Mouse (Mus musculus) forebrain, embryonic 13.5 days (tissue): Measurements from ENCODE around the gene Rdx. TPM values are rescaled to one million over a fixed set of nuclear protein-coding genes. Genes with fewer than 3 reads are reported as not detected.

Source experiments
- ATAC-seq: fragments of 200-750 bp; cut with Nextera tagmentation; 2 replicates; pipeline ENCODE4 v1.8.0; 2017
- H3K27ac ChIP-seq: fragments of 300-500 bp; sonication (generic); 2 replicates; pipeline ENCODE4 v1.5.1; 2015; ENCODE audit warnings: inconsistent platforms, mild to moderate bottlenecking, moderate library complexity
- H3K27me3 ChIP-seq: fragments of 300-500 bp; sonication (generic); 2 replicates; pipeline ENCODE4 v1.6.1; 2015; ENCODE audit warnings: mild to moderate bottlenecking, inconsistent platforms
- H3K36me3 ChIP-seq: fragments of 300-500 bp; sonication (generic); 2 replicates; pipeline ENCODE4 v1.6.1; 2015; ENCODE audit warnings: mild to moderate bottlenecking, inconsistent platforms; ENCODE audit not compliant: poor library complexity, severe bottlenecking
- H3K4me1 ChIP-seq: fragments of 300-500 bp; sonication (generic); 2 replicates; pipeline ENCODE4 v1.6.1; 2015; ENCODE audit warnings: inconsistent platforms
- H3K4me2 ChIP-seq: fragments of 300-500 bp; sonication (generic); 2 replicates; pipeline ENCODE4 v1.6.1; 2015; ENCODE audit warnings: inconsistent platforms, mild to moderate bottlenecking, moderate library complexity
- H3K4me3 ChIP-seq: fragments of 300-500 bp; sonication (generic); 2 replicates; pipeline ENCODE4 v1.5.1; 2015; ENCODE audit warnings: mild to moderate bottlenecking, inconsistent platforms
- H3K9ac ChIP-seq: fragments of 300-500 bp; sonication (generic); 2 replicates; pipeline ENCODE4 v1.6.1; 2015; ENCODE audit warnings: mild to moderate bottlenecking, inconsistent platforms
- H3K9me3 ChIP-seq: fragments of 300-500 bp; sonication (generic); replicated peaks from 2 replicates; pipeline ENCODE4 v1.6.1; 2016; ENCODE audit warnings: inconsistent platforms
- WGBS: fragments of 180-500 bp; shearing (Covaris S2); methylation state at CpG from one replicate; pipeline ENCODE4 v1.1.7; 2015; 5-methylcytosine and 5-hydroxymethylcytosine counted together
- polyA plus RNA-seq: library from polyadenylated mRNA; unstranded; fragments of >200 nt; fragmentation: Nextera tagmentation; extraction: Ambion mirVana; gene quantifications from 2 replicates; pipeline ENCODE4 v1.2.1, GENCODE M21; 2015

The Rdx gene
- 137 and 148 TPM in 2 replicates for polyA plus RNA-seq

GRCm38 (mm10) chr9:52047129-52047820 lies at the start of gene Rdx:
Rdx (plus strand) TSS chr9:52047173.
- Histone ChIP-seq H3K4me1 (peaks cover 27% of the 10 kb centered on the region), H3K27me3 (no peaks in the 10 kb centered on the region), H3K4me2 (peak within 1 kb of the TSS; percentile 57), H3K9ac (peak within 1 kb of the TSS; percentile 97), H3K4me3 (peak within 1 kb of the TSS; percentile 96), H3K9me3 (no peaks in the 10 kb centered on the region), H3K27ac (peak within 1 kb of the TSS; percentile 98), H3K36me3 (no peaks in the 10 kb centered on the region)
- no peak for ATAC-seq
- WGBS = 2% methylated on average over 17 of the region's 17 CpGs

GRCm38 (mm10) chr9:52003501-52003900 lies 43.5 kb upstream of the Rdx start:
- WGBS = 89% methylated on average over 4 of the region's 4 CpGs

GRCm38 (mm10) chr9:52007341-52007740 lies 39.6 kb upstream of the Rdx start:
- 46% methylated on average over 2 of the region's 2 CpGs for WGBS
- H3K4me3 ChIP-seq = no peak overlapping the region
- no peak overlapping the region for H3K27ac ChIP-seq
- no peaks in the 10 kb centered on the region for H3K4me1 ChIP-seq
- no peak overlapping the region for H3K9ac ChIP-seq
- no peak for ATAC-seq
- no peaks in the 10 kb centered on the region for H3K27me3 ChIP-seq
- H3K4me2 ChIP-seq = no peak overlapping the region
- no peaks in the 10 kb centered on the region for H3K9me3 ChIP-seq
- H3K36me3 ChIP-seq = no peaks in the 10 kb centered on the region

More at GRCm38 (mm10) chr9:52003501-52003900, 43.5 kb upstream of the Rdx start:
- no peak overlapping the region for H3K4me2 ChIP-seq
- H3K9me3 ChIP-seq = no peaks in the 10 kb centered on the region; the same call in 1 of the 2 replicates
- H3K9ac ChIP-seq = no peak overlapping the region
- no peak overlapping the region for H3K27ac ChIP-seq
- H3K4me3 ChIP-seq = no peak overlapping the region
- no peaks in the 10 kb centered on the region for H3K36me3 ChIP-seq
- no peaks in the 10 kb centered on the region for H3K27me3 ChIP-seq
- H3K4me1 ChIP-seq = no peaks in the 10 kb centered on the region
- ATAC-seq = no peak

DNA sequence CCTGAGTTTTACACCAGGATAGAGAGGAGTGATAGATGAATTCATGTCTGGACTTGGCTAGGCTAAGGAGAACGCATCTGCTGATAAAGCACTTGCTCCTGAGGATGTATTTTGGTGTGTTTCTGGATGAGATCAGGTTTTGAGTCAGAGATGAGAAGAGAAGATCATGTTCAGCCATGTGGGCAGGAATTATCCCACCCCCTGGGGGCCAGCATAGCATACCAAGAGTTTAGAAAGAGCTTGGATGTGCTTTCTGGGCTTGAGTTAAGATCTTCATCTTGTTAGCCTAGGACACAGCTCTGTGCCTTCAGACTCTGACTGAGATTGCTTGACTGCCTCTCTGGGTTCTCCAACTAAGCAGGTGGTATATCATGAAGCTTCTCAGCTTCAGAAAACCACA lies 38.5 kb upstream of the Rdx start:
- WGBS = 97% methylated on average over 1 of the region's 1 CpGs
- Histone ChIP-seq H3K4me3 (no peak overlapping the region), H3K4me2 (no peak overlapping the region), H3K36me3 (no peaks in the 10 kb centered on the region), H3K9me3 (no peaks in the 10 kb centered on the region), H3K9ac (no peak overlapping the region), H3K4me1 (no peaks in the 10 kb centered on the region), H3K27me3 (no peaks in the 10 kb centered on the region), H3K27ac (no peak overlapping the region)
- no peak for ATAC-seq

- Histone ChIP-seq H3K4me3 (no peak overlapping the region), H3K9me3 (no peaks in the 10 kb centered on the region), H3K9ac (no peak overlapping the region), H3K36me3 (no peaks in the 10 kb centered on the region), H3K27ac (no peak overlapping the region), H3K4me1 (no peaks in the 10 kb centered on the region), H3K4me2 (no peak overlapping the region), H3K27me3 (no peaks in the 10 kb centered on the region)
- no peak for ATAC-seq
- WGBS = 94% methylated on average over 1 of the region's 1 CpGs
Measured at GRCm38 (mm10) chr9:52012311-52012710, 34.7 kb upstream of the Rdx start.

DNA sequence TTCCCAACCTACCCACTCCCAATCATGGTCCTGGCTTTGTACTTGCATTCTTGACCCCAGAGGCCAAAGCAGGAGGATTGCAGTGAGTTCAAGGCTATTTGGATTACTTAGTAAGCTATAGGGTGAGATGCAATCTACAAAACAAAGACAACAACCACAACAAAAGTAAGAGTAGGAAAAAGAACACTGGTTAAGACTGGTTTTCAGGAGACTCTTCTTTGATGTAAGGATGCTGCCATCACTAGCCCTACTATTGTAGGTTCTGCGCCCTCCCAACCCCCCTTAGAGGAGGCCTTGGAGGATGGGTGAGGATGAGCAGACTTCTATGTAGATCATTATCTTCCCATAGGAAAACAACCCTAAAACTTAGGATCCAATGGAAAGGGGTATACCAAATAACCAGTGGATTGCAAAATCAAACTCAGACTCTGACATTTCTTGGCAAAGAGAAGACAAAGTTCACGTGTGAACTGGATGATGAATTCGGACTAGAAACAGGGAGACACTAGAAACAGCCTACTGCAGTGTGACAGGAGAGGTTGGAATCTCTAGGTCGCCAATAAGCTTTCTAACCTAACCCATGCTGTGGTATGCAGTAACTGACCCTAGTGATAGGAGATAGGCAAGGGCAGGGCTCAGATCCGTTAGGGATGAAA lies 34.1 kb upstream of the Rdx start:
- no peak for ATAC-seq
- no peaks in the 10 kb centered on the region for H3K4me1 ChIP-seq
- no peaks in the 10 kb centered on the region for H3K36me3 ChIP-seq
- H3K9me3 ChIP-seq = no peaks in the 10 kb centered on the region
- H3K27ac ChIP-seq = no peak overlapping the region
- 78% methylated on average over 5 of the region's 5 CpGs for WGBS
- H3K9ac ChIP-seq = no peak overlapping the region
- H3K4me2 ChIP-seq = no peak overlapping the region
- no peaks in the 10 kb centered on the region for H3K27me3 ChIP-seq
- no peak overlapping the region for H3K4me3 ChIP-seq

- WGBS = 64% methylated on average over 5 of the region's 5 CpGs
- Histone ChIP-seq H3K27me3 (no peaks in the 10 kb centered on the region), H3K36me3 (no peaks in the 10 kb centered on the region), H3K4me1 (no peaks in the 10 kb centered on the region), H3K9ac (no peak overlapping the region), H3K27ac (no peak overlapping the region), H3K4me3 (no peak overlapping the region), H3K4me2 (no peak overlapping the region), H3K9me3 (no peaks in the 10 kb centered on the region)
- no peak for ATAC-seq
Measured at GRCm38 (mm10) chr9:52013900-52014455, 33.0 kb upstream of the Rdx start.

DNA sequence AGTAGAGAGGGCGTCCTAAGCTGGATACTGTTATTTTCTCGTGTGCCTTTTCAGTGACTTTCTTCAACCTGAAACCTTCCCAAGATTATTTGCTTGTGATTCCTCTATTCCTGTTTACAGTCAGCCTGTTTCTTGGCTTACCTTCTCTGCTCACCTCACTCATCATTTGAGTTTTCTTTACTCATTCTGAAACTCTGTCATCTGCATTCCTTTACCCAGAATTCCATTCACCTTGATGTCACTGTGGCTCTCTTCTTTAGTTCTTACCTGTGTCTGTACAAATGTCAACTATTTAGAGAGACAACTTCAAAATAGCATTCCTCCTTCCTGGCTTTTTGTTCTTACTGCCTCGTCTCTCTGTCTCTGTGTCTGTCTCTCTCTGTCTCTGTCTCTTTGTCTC lies 29.9 kb upstream of the Rdx start:
- Histone ChIP-seq H3K9me3 (no peaks in the 10 kb centered on the region), H3K4me3 (no peak overlapping the region), H3K4me1 (no peaks in the 10 kb centered on the region), H3K36me3 (no peaks in the 10 kb centered on the region), H3K27ac (no peak overlapping the region), H3K27me3 (no peaks in the 10 kb centered on the region), H3K4me2 (no peak overlapping the region), H3K9ac (no peak overlapping the region)
- 84% methylated on average over 3 of the region's 3 CpGs for WGBS
- ATAC-seq = no peak

- no peaks in the 10 kb centered on the region for H3K9me3 ChIP-seq
- H3K4me3 ChIP-seq = no peak overlapping the region
- 74% methylated on average over 2 of the region's 2 CpGs for WGBS
- no peaks in the 10 kb centered on the region for H3K27me3 ChIP-seq
- no peaks in the 10 kb centered on the region for H3K4me1 ChIP-seq
- no peak for ATAC-seq
- no peaks in the 10 kb centered on the region for H3K36me3 ChIP-seq
- no peak overlapping the region for H3K27ac ChIP-seq
- no peak overlapping the region for H3K4me2 ChIP-seq
- H3K9ac ChIP-seq = no peak overlapping the region
Measured at GRCm38 (mm10) chr9:52017824-52018223, 29.1 kb upstream of the Rdx start.

DNA sequence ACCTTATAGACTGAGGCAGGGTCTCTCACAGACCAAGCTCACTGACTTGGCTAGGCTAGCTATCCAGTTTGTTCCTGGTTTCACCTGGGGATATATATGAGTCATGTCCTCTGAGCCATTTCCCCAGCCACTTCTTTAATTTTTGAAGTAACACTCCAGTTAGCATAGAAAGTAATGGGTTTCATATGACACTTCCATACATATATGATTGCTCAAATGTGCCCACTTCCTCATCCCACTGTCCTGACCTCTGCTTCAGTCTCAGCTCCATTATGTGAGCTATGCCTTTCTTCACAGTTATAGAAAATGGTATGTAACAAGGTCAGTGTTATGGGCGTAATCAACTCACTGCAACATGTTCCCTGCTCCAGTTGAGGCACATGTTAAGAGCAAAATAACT lies 28.5 kb upstream of the Rdx start:
- 84% methylated on average over 1 of the region's 1 CpGs for WGBS
- no peak overlapping the region for H3K4me3 ChIP-seq
- H3K4me1 ChIP-seq = no peaks in the 10 kb centered on the region
- H3K9me3 ChIP-seq = no peaks in the 10 kb centered on the region
- no peak for ATAC-seq
- H3K27ac ChIP-seq = no peak overlapping the region
- no peaks in the 10 kb centered on the region for H3K36me3 ChIP-seq
- H3K27me3 ChIP-seq = no peaks in the 10 kb centered on the region
- H3K4me2 ChIP-seq = no peak overlapping the region
- no peak overlapping the region for H3K9ac ChIP-seq

DNA sequence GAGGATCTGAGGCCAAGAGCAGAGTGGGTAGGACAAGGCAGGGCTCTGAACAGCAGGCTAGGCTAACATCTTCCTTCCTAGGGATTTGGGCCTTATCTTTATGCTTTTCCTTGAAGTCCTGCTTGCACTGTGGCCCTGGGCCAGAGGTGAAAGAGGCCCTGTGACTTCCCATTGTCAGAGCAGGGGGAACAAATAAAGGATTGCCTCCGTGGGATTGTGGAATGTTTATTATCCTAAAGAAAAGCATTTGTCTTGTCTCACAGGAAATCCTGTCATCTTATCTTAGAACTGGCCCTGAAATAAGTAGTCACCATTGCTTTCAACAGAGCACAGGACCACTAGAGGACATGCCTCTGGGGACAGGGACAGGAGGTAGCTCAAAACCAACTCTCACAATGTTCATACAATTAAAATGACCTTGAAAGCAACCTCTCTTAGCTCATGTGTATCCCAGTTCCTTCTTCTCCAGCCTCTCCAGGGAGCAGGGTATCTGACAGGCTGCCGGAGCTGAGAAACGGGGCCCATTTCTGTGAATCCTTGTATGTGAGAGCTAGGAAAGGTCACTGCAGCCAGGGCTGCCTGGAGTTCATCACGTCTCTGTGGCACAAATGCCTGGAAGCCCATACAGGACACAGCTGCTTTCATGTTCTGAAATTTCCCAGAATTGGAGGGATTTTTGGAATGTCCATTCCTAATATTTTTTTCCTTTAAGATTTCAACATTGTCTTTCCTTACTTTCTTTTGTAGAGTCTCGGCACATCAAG lies 19.5 kb upstream of the Rdx start:
- no peak overlapping the region for H3K27ac ChIP-seq

More for the DNA sequence above, 19.5 kb upstream of the Rdx start:
- no peak overlapping the region for H3K4me3 ChIP-seq
- H3K4me2 ChIP-seq = no peak overlapping the region
- no peak overlapping the region for H3K9ac ChIP-seq
- peaks cover 3% of the 10 kb centered on the region; the same call in 1 of the 2 replicates for H3K4me1 ChIP-seq
- no peaks in the 10 kb centered on the region for H3K36me3 ChIP-seq
- ATAC-seq = no peak
- no peaks in the 10 kb centered on the region for H3K27me3 ChIP-seq
- H3K9me3 ChIP-seq = no peaks in the 10 kb centered on the region
- whole genome bisulfite sequencing = 49% methylated on average over 5 of the region's 5 CpGs
